Mouse (Mus musculus) ES-E14 (cell line): ENCODE data around the gene Ube2z. TPM values are rescaled to one million over a fixed set of nuclear protein-coding genes. Genes with fewer than 3 reads are reported as not detected.

ENCODE experiments used
- DNase-seq: peaks from one replicate; pipeline ENCODE4 v3.0.0-alpha.2; 2013; ENCODE audit warnings: low read depth, low spot score
- H3K27ac ChIP-seq: 2 replicates; pipeline ENCODE4 v1.5.1; 2012; ENCODE audit warnings: low read depth, mild to moderate bottlenecking, low read length, moderate library complexity, mixed read lengths; ENCODE audit not compliant: poor library complexity, insufficient read depth, severe bottlenecking
- H3K36me3 ChIP-seq: 2 replicates; pipeline ENCODE4 v1.6.1; 2012; ENCODE audit warnings: mild to moderate bottlenecking, low read length, moderate library complexity, mixed read lengths; ENCODE audit not compliant: control insufficient read depth, poor library complexity, insufficient read depth, severe bottlenecking
- H3K4me1 ChIP-seq, 2 experiments: fragments of 150-350 bp in 1 of 2; sonication (generic) in 1 of 2; 2 replicates each; pipeline ENCODE4 v1.6.1; 2012; ENCODE audit warnings: low read length in 2 of 2, mild to moderate bottlenecking in 1 of 2, mixed read lengths in 1 of 2; ENCODE audit not compliant: control insufficient read depth in 2 of 2, insufficient read depth in 2 of 2, poor library complexity in 1 of 2
- H3K4me3 ChIP-seq, 2 experiments: fragments of 150-350 bp in 1 of 2; sonication (generic) in 1 of 2; 2 replicates each; pipeline ENCODE4 v1.5.1; 2012; ENCODE audit warnings: low read length in 2 of 2, low read depth in 1 of 2, mild to moderate bottlenecking in 1 of 2, mixed read lengths in 1 of 2; ENCODE audit not compliant: insufficient read depth in 1 of 2, poor library complexity in 1 of 2, severe bottlenecking in 1 of 2
- H3K9ac ChIP-seq: 2 replicates; pipeline ENCODE4 v1.6.1; 2012; ENCODE audit warnings: low read depth, mild to moderate bottlenecking, low read length, mixed read lengths; ENCODE audit not compliant: poor library complexity, insufficient read depth, severe bottlenecking
- H3K9me3 ChIP-seq: fragments of 150-350 bp; sonication (generic); 2 replicates; pipeline ENCODE4 v1.6.1; 2012; ENCODE audit warnings: low read depth, mild to moderate bottlenecking, low read length; ENCODE audit not compliant: control insufficient read depth, insufficient read depth
- CHD2 ChIP-seq: IDR thresholded peaks from 2 replicates; pipeline ENCODE4 v1.6.1; 2014; ENCODE audit warnings: mild to moderate bottlenecking, low read depth, low read length, inconsistent platforms
- HCFC1 ChIP-seq: IDR thresholded peaks from 2 replicates; pipeline ENCODE4 v1.6.1; 2012; ENCODE audit warnings: low read length, inconsistent platforms, borderline replicate concordance; ENCODE audit not compliant: insufficient read depth
- MAFK ChIP-seq: IDR thresholded peaks from 2 replicates; pipeline ENCODE4 v1.6.1; 2014; ENCODE audit warnings: mild to moderate bottlenecking, low read depth, low read length, inconsistent platforms; ENCODE audit not compliant: insufficient read depth
- ZC3H11A ChIP-seq: IDR thresholded peaks from 2 replicates; pipeline ENCODE4 v1.6.1; 2012; ENCODE audit warnings: low read depth, mild to moderate bottlenecking, inconsistent platforms, low read length, borderline replicate concordance
- ZNF384 ChIP-seq: IDR thresholded peaks from 2 replicates; pipeline ENCODE4 v1.6.1; 2012; ENCODE audit warnings: low read depth, low read length, inconsistent platforms
- in situ Hi-C, 2 experiments: fragments of 600-800 bp; cut with MboI; formaldehyde crosslinking; loops; one replicate each; pipeline ENCODE4 v1.15.1; 2025; ENCODE audit warnings: low sequenced_read_pairs in 2 of 2, inconsistent platforms in 1 of 2; ENCODE audit not compliant: unreplicated experiment in 2 of 2
- total RNA-seq: library from RNA; depleted of rRNA; stranded (reverse); fragments of 300-350 nt; gene quantifications from 2 replicates; pipeline ENCODE4 v1.2.3, GENCODE M21; 2012

Gene Ube2z
- total RNA-seq, 1 experiment: 75.9 TPM

GRCm38 (mm10) chr11:96093361-96093760 is 28.2 kb upstream of the Ube2z start:
- Histone ChIP-seq H3K4me1 (peaks cover 0 to 3% of the 10 kb centered on the region in 2 experiments; a peak in 1 of 4 replicates), H3K36me3 (no peaks in the 10 kb centered on the region)
- in situ Hi-C loops: loop anchor here (5.0 to 10.0 kb wide), 2 partner anchors 139 to 141 kb away; no protein-coding TSS in a partner anchor

DNA sequence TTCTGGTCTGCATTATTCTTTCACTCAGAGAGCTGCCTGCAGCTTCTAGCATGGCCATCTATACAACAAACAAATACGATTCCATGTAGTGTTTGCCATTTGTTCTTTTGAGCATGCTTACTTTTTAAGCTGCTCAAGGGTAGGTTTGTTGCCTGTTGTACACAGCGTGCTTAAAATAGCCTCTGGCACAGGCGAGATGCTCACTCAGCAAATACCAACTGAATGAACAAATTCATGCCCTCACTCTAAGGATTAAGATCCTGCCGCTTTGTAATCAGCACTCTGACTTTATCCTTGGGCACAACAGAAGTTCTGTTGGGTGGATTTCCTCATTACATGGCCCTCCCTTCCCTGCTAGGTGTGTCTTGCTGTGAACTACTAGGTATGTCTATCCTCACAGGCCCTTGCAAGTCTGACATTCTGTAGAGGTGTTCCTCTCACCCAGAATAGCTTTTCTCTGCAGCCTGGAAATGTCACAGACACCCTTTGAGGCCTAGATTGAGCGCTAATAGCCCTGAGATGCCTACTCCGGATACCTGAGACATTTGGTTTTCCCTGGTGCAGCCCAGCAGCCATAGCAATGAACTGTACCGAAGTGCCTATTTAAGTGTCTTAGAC is 27.6 kb upstream of the Ube2z start:
- no peak for TF ChIP-seq ZC3H11A
- no peak for TF ChIP-seq HCFC1
- no peak for TF ChIP-seq MAFK
- TF ChIP-seq CHD2: no peak
- no peak for TF ChIP-seq ZNF384
- no peak overlapping the region for H3K4me3 ChIP-seq
- peaks cover 0 to 2% of the 10 kb centered on the region in 2 experiments; a peak in 1 of 4 replicates for H3K4me1 ChIP-seq
- in situ Hi-C loops: loop anchor here (5.0 to 10.0 kb wide), 2 partner anchors 140 to 142 kb away; no protein-coding TSS in a partner anchor
- no peak for DNase-seq
- no peak overlapping the region for H3K9ac ChIP-seq
- no peak overlapping the region for H3K27ac ChIP-seq
- H3K9me3 ChIP-seq: no peaks in the 10 kb centered on the region
- no peaks in the 10 kb centered on the region for H3K36me3 ChIP-seq

More at GRCm38 (mm10) chr11:96093361-96093760, 28.2 kb upstream of the Ube2z start:
- no peak overlapping the region for H3K9ac ChIP-seq
- H3K27ac ChIP-seq: no peak overlapping the region
- H3K9me3 ChIP-seq: no peaks in the 10 kb centered on the region
- no peak for DNase-seq
- no peak overlapping the region for H3K4me3 ChIP-seq
- TF ChIP-seq MAFK (no peak), HCFC1 (no peak), CHD2 (no peak), ZC3H11A (peak; percentile 93)

DNA sequence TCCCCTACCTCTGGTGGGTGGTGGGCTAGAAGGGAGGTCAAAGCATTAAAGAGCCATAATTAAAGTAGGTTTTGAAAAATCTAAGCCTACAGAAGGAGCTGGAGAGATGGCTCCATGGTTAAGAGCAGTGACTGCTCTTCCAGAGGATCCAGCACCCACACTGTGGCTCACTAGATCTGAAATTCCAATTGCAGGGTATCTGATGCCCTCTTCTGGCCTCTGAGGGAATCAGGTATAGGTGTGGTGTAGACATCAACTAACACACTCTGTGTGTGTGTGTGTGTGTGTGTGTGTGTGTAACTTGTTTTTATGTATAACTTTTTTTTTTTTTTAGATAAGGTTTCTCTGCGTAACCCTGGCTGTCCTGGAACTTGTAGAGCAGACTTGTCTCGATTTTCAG is 25.9 kb upstream of the Ube2z start:
- in situ Hi-C loops: loop anchor here (5.0 to 10.0 kb wide), 2 partner anchors 141 to 144 kb away; no protein-coding TSS in a partner anchor

DNA sequence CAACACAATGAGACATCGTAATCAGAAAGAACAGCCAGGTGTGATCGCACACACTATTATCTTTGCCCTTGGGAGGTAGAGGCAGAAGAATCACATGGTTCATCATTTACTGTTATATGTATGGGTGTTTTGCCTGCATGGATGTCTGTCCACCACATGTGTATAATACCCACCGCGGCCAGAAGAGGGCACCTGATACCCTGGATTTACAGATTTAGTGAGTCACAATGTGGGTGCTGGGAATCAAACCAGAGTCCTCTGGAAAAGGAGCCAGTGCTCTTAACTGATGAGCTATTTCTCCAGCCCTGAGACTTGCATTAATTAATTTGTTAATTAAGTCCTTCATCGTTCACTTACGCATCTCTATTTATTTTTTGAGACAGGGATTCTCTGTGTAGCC is 22.8 kb upstream of the Ube2z start:
- no peak overlapping the region for H3K4me3 ChIP-seq
- no peaks in the 10 kb centered on the region for H3K9me3 ChIP-seq
- no peaks in the 10 kb centered on the region for H3K4me1 ChIP-seq
- no peak overlapping the region for H3K27ac ChIP-seq
- no peaks in the 10 kb centered on the region for H3K36me3 ChIP-seq
- in situ Hi-C loops: no loop called here
- DNase-seq: no peak
- H3K9ac ChIP-seq: no peak overlapping the region
- no peak for TF ChIP-seq ZNF384

More for the DNA sequence above, 25.9 kb upstream of the Ube2z start:
- Histone ChIP-seq H3K4me1 (no peaks in the 10 kb centered on the region), H3K36me3 (no peaks in the 10 kb centered on the region), H3K4me3 (no peak overlapping the region), H3K9me3 (no peaks in the 10 kb centered on the region), H3K27ac (no peak overlapping the region), H3K9ac (no peak overlapping the region)
- TF ChIP-seq ZNF384: no peak
- peak; percentile 30; the same call in 1 of the 2 replicates for TF ChIP-seq ZC3H11A
- DNase-seq: no peak

DNA sequence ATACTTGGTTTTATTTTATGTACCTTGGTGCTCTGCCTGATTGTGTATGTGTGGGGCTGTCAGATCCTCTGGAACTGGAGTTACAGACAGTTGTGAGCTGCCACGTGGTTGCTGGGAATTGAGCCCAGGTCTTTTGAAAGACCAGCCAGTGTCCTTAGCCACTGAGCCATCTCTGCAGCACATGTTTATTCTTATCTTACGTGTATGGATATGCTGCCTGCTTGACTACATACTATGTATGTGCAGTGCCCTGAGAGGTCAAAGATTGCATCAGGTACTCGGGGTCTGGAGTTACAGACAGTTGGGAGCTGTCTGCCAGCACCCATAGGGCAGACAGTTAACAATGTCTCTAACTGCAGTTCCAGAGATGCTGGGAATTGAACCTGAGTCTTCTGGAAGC is 17.5 kb upstream of the Ube2z start:
- no peak overlapping the region for H3K27ac ChIP-seq
- in situ Hi-C loops: no loop called here
- TF ChIP-seq HCFC1 (no peak), ZC3H11A (no peak), MAFK (no peak), ZNF384 (no peak), CHD2 (no peak)
- H3K4me3 ChIP-seq: no peak overlapping the region
- no peak overlapping the region for H3K9ac ChIP-seq
- H3K9me3 ChIP-seq: no peaks in the 10 kb centered on the region
- H3K4me1 ChIP-seq: no peaks in the 10 kb centered on the region
- no peak for DNase-seq
- no peaks in the 10 kb centered on the region for H3K36me3 ChIP-seq
